Mouse (Mus musculus) right cerebral cortex, postnatal 10 days (tissue): ENCODE measurements at regions not wholly inside any gene's neighbourhood (a gene's known extent, or its start where the extent isn't known, plus 50 kb on each side); places are given as distances from the start of the nearest gene placed in this dataset.

Experiments
- DNase-seq, 2 experiments: peaks; one replicate each; pipeline ENCODE4 v3.0.0; 2021; ENCODE audit warnings: low spot score in 2 of 2

- DNase-seq: no peak
These were observed 114.7 kb downstream of the Uri1 start for GRCm38 (mm10) chr7:37908618-37909130.

GRCm38 (mm10) chr7:37893885-37894284, 120.4 kb upstream of the Zfp536 start:
- DNase-seq: no peak

DNA sequence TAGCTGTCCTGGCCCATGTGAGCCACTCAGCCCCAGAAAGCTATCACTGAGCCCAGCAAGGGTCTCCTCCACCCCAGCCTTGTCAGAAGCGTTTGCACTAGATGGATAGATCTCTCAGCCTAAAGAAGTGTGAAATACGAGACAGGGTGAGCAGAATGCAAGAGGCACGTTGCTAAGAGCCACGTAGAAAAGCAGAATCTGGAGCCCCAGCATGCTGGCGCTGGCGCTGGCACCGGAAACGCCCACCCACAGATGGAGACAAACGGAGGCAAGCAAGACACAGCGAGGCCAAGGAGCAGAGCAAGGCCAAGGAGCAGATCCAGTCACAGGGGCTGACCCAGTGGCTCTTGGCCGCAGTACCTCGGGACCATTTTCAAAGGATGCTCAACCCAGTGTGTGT, 100.9 kb upstream of the Zfp536 start:
- DNase-seq: peak; percentile 73 to 76

DNA sequence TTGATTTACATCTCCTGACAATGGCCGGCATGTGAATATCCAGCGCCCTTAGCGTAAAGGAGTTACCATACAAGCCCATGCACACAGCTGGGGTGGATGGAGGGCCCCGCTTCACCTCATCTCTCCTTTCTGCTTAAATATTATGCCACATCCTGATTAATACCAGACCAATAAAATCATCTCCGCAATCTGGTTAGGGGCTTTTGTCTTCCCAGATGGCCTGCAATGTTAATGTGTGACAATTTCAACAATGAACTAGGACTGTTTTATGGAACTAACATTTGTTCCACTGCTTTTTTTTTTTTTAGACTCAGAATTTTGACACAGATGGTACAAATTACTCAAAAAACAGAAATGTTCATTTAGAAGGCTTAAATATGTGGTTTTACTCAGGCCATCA, 97.5 kb upstream of the Zfp536 start:
- no peak for DNase-seq

GRCm38 (mm10) chr7:37866468-37866867, 93.0 kb upstream of the Zfp536 start:
- no peak for DNase-seq

GRCm38 (mm10) chr7:37851471-37851870, 78.0 kb upstream of the Zfp536 start:
- DNase-seq: no peak

DNA sequence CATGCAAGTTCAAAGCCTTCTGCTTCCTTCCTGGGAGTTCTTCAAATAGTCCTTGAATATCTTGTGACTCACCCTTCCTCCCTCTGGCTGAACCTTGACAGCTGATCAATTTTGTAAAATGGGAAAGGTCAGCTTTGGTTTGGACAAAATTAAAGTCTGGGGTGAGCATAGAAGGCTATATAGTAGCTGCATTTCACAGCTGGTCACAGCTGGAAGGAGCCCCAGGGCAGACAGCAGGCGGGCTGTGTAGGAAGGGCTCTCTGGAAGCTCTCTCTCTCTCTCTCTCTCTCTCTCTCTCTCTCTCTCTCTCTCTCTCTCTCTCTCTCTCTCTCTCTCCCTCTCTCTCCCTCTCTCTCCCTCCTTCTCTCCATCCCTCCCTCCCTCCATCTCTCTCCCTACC, 71.8 kb upstream of the Zfp536 start:
- DNase-seq: no peak

DNA sequence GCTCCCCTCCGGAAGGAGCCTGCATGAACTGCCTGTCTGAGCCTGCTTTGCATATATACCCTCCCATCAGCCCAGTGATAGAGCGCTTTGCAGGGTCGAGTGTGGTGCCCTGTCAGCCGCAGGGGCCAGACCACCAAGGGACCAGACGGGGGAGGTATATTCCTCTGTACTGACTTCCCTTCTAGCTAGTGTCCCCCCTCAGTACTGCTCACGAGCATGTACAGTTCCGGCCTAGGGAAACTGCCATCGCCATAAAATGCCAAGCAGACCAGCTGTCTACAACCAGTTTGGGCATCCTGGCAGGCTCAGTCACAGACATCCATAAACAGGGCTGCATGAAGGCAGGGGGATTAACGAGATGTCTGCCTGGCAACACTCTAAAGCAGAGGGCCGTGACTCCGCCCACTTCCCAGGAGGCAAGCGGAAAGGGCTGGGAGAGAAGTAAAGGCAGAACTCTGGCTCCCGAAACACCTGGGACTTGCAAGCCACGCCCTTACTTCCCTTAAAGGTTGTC, 68.6 kb upstream of the Zfp536 start:
- peak; percentile 57 to 58 for DNase-seq

- no peak for DNase-seq
These were observed 68.1 kb upstream of the Zfp536 start for GRCm38 (mm10) chr7:37841549-37841948.

GRCm38 (mm10) chr7:37837883-37838282, 64.4 kb upstream of the Zfp536 start:
- peak in 1 of 2 experiments; percentile 32 for DNase-seq

DNA sequence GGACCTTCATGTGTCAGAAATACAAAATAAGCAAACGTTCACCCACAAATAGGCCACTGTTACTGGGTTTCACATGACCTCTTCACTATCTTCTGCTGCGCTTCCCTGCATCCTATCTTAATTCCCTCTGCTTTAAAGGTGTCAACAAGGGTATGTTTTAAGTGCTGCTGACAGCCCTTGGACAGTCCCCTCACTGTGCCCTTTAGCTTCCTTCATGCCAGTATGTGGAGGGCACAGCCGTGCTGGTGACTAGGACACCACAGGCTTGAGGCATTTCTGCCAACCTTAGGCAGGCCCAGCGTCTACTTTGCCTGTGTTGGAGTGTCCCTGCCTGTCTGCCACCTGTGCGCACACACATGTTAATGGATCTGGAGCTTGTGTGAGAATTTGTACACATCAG, 63.9 kb upstream of the Zfp536 start:
- DNase-seq: no peak

- no peak for DNase-seq
These were observed 60.0 kb upstream of the Zfp536 start for GRCm38 (mm10) chr7:37833420-37833819.

GRCm38 (mm10) chr7:37832322-37832721, 58.9 kb upstream of the Zfp536 start:
- DNase-seq: peak in 1 of 2 experiments; percentile 34

GRCm38 (mm10) chr7:37825766-37826165, 52.3 kb upstream of the Zfp536 start:
- no peak for DNase-seq
